Mouse (Mus musculus) heart, adult 2 months (tissue): ENCODE data around the gene Smpd3. TPM values are rescaled to one million over a fixed set of nuclear protein-coding genes. Genes with fewer than 3 reads are reported as not detected.

Experiments used
- DNase-seq, 2 experiments: peaks; one replicate each; pipeline ENCODE4 v3.0.0; 2021
- H3K27ac ChIP-seq: fragments of 200-600 bp; 2 replicates; pipeline ENCODE4 v1.8.1; 2022
- H3K27me3 ChIP-seq: fragments of 200-500 bp; 2 replicates; pipeline ENCODE4 v1.6.1; 2012; ENCODE audit warnings: mild to moderate bottlenecking, low read length, inconsistent platforms, mixed read lengths; ENCODE audit not compliant: control insufficient read depth, insufficient read depth
- H3K36me3 ChIP-seq: fragments of 200-500 bp; 2 replicates; pipeline ENCODE4 v1.6.1; 2012; ENCODE audit warnings: low read length, inconsistent platforms; ENCODE audit not compliant: control insufficient read depth, insufficient read depth
- H3K4me1 ChIP-seq: fragments of 200-500 bp; 2 replicates; pipeline ENCODE4 v1.6.1; 2011; ENCODE audit warnings: low read length; ENCODE audit not compliant: control insufficient read depth, insufficient read depth
- H3K4me3 ChIP-seq: fragments of 200-600 bp; 2 replicates; pipeline ENCODE4 v1.8.1; 2022
- H3K79me2 ChIP-seq: fragments of 200-500 bp; replicated peaks from 2 replicates; pipeline ENCODE4 v1.6.1; 2012; ENCODE audit warnings: mild to moderate bottlenecking, inconsistent platforms, low read length, moderate library complexity, mixed read lengths; ENCODE audit not compliant: control insufficient read depth, insufficient read depth
- H3K9ac ChIP-seq: fragments of 200-500 bp; 2 replicates; pipeline ENCODE4 v1.6.1; 2012; ENCODE audit warnings: low read depth, mild to moderate bottlenecking, control low read depth, inconsistent platforms, low read length, mixed read lengths
- CTCF ChIP-seq: fragments of 200-600 bp; IDR thresholded peaks from 2 replicates; pipeline ENCODE4 v1.8.1; 2022; ENCODE audit warnings: antibody characterized with exemption, mild to moderate bottlenecking, moderate library complexity
- EP300 ChIP-seq: fragments of 200-500 bp; IDR thresholded peaks from 2 replicates; pipeline ENCODE4 v1.6.1; 2011; ENCODE audit warnings: low read depth, low read length, control low read depth; ENCODE audit not compliant: insufficient read depth
- POLR2A ChIP-seq: fragments of 200-500 bp; IDR thresholded peaks from 2 replicates; pipeline ENCODE4 v1.6.1; 2011; ENCODE audit warnings: mild to moderate bottlenecking, low read depth, low read length, control low read depth; ENCODE audit not compliant: insufficient read depth
- WGBS: fragments of 180-500 bp; shearing (Covaris S2); methylation state at CpG from one replicate; pipeline ENCODE4 v1.1.7; 2018; 5-methylcytosine and 5-hydroxymethylcytosine counted together
- intact Hi-C: fragments of 180-260 bp; cut with DNase I; formaldehyde crosslinking; loops from one replicate; pipeline ENCODE4 v1.15.1; 2025
- polyA plus RNA-seq: library from polyadenylated mRNA; depleted of rRNA; stranded (reverse); fragments of >200 nt; gene quantifications from 2 replicates; pipeline ENCODE4 v1.2.3, GENCODE M21; 2012
- total RNA-seq, 2 experiments: library from RNA; stranded (reverse); gene quantifications; 2 replicates each; pipeline ENCODE4 v1.2.3; 2021

Smpd3 gene
- total and polyA plus RNA-seq, 3 experiments = 2.1 to 3.1 (median 3.1) TPM

- no peaks in the 10 kb centered on the region for H3K79me2 ChIP-seq
- no peak overlapping the region for H3K27ac ChIP-seq
- intact Hi-C loops = no loop called here
- H3K36me3 ChIP-seq = peaks cover 6% of the 10 kb centered on the region
- no peak overlapping the region for H3K4me3 ChIP-seq
- WGBS = 74% methylated on average over 1 of the region's 1 CpGs
- TF ChIP-seq CTCF (no peak), EP300 (no peak), POLR2A (no peak)
- no peaks in the 10 kb centered on the region for H3K27me3 ChIP-seq
- H3K4me1 ChIP-seq = peaks cover 12% of the 10 kb centered on the region
- no peak overlapping the region for H3K9ac ChIP-seq
- DNase-seq = no peak
These were observed 31.7 kb downstream of the Smpd3 start for GRCm38 (mm10) chr8:106306076-106306475.

DNA sequence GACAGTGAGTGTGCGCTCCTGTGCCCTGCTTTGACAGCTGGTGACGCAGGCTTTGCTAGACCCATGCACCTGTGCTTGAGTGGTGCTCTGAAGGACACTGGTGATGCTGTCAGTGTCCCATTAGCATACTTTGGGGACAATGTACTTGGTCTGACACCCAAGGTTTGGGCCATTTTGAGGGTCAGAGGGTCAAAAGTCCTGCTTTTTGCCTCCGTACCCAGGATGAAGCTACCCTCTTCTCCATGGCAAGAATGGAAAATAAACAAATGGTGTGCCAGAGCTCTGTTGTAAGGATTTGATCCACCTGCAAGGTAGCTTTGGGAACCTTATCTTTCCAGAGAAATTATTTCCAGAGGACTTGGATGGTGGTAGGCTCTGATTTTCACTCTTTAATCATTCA, 32.5 kb downstream of the Smpd3 start:
- Histone ChIP-seq H3K27ac (no peak overlapping the region), H3K4me1 (peaks cover 12% of the 10 kb centered on the region), H3K79me2 (no peaks in the 10 kb centered on the region), H3K9ac (no peak overlapping the region), H3K4me3 (no peak overlapping the region), H3K36me3 (peaks cover 6% of the 10 kb centered on the region), H3K27me3 (no peaks in the 10 kb centered on the region)
- no peak for TF ChIP-seq POLR2A
- no peak for TF ChIP-seq EP300
- TF ChIP-seq CTCF = no peak
- no peak for DNase-seq
- intact Hi-C loops = loop anchor here (2.0 kb wide), 1 partner anchor 32 kb away; the partner anchor contains the start of gene Smpd3
- WGBS = 90% methylated on average over 3 of the region's 3 CpGs

- TF ChIP-seq EP300 = no peak
- TF ChIP-seq POLR2A = no peak
- no peak for TF ChIP-seq CTCF
- peaks cover 6% of the 10 kb centered on the region for H3K36me3 ChIP-seq
- H3K4me3 ChIP-seq = no peak overlapping the region
- WGBS = 58% methylated on average over 6 of the region's 6 CpGs
- intact Hi-C loops = loop anchor here (2.0 kb wide), 1 partner anchor 32 kb away; the partner anchor contains the start of gene Smpd3
- no peaks in the 10 kb centered on the region for H3K27me3 ChIP-seq
- no peaks in the 10 kb centered on the region for H3K79me2 ChIP-seq
- H3K4me1 ChIP-seq = peaks cover 12% of the 10 kb centered on the region
- DNase-seq = no peak
- H3K9ac ChIP-seq = no peak overlapping the region
- no peak overlapping the region for H3K27ac ChIP-seq
These were observed 33.5 kb downstream of the Smpd3 start for GRCm38 (mm10) chr8:106304321-106304720.

DNA sequence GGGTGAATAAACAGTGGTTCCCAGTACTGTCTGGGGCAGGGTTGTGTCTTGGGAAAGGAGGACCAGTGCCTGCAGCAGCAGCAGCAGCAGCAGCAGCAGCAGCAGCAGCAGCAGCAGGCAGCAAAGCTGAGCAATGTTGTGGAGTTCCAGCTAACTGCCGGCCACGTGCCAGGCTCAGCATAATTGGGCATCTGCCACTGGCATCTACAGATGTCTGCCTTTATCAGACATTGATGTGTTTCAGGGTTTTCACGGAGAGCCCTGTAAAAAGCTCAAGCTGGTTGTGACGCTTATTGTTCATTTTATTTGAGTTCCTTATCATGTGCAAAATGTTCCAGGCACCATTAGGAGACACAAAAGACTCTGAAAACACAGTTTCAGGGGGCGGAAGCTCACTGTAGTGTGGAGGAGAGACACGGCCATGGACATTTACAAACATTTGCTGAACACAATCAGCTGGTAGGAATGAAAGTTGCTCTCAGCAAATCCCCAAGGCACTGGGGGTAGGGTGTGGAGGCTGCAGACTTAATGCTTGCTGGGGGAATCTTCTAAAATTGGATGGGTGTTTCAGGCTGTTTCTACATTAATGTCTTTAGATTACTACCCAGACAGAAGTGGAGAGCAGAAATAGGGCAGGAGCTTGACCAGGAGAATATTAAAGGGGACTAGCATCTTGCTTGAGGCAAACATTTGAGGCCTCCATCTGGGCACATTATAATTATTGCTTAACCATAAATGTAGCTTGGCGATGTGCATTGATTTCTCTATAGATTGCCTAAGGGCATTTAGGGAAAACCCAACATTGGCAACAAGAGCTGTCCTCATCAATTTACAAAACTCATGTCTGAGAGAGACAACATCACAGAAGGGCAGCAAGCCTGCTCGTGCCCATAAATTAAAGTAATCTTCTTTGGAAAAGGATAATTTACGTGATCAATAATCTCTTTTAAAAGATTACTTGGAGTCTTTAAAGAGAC, 36.8 kb downstream of the Smpd3 start:
- Histone ChIP-seq H3K4me3 (no peak overlapping the region), H3K9ac (no peak overlapping the region), H3K27ac (no peak overlapping the region), H3K79me2 (no peaks in the 10 kb centered on the region), H3K36me3 (peaks cover 4% of the 10 kb centered on the region), H3K4me1 (peaks cover 6% of the 10 kb centered on the region), H3K27me3 (no peaks in the 10 kb centered on the region)
- WGBS = 55% methylated on average over 9 of the region's 9 CpGs
- intact Hi-C loops = no loop called here
- no peak for DNase-seq
- TF ChIP-seq CTCF (no peak), EP300 (no peak), POLR2A (no peak)

- H3K27ac ChIP-seq = no peak overlapping the region
- intact Hi-C loops = no loop called here
- 93% methylated on average over 3 of the region's 3 CpGs for WGBS
- TF ChIP-seq POLR2A (no peak), CTCF (peak; percentile 36), EP300 (no peak)
- no peaks in the 10 kb centered on the region for H3K36me3 ChIP-seq
- DNase-seq = no peak
- no peak overlapping the region for H3K4me3 ChIP-seq
- no peaks in the 10 kb centered on the region for H3K27me3 ChIP-seq
- H3K9ac ChIP-seq = no peak overlapping the region
- H3K79me2 ChIP-seq = no peaks in the 10 kb centered on the region
- H3K4me1 ChIP-seq = peaks cover 3% of the 10 kb centered on the region; the same call in 1 of the 2 replicates
These were observed 38.1 kb downstream of the Smpd3 start for GRCm38 (mm10) chr8:106299686-106300085.

DNA sequence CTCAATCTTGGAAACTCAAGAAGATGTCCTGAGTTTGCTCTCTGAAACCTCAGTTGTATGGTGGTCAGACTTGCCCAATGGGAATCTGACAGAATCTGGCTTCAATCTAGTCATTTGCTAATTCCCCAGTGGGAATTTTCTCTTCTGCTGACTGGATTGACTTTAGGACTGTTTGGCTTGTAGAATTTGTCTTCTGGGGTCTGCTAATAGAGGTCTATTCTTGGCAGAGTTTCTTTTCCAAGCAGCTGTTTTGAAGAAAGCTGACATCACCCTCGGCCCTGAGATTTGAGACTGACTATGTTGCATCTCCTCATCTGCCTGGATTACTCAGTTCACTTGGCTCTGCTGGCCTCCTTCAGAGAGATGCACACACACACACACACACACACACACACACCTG, 38.9 kb downstream of the Smpd3 start:
- no peak overlapping the region for H3K4me3 ChIP-seq
- no peak overlapping the region for H3K9ac ChIP-seq
- no peak for TF ChIP-seq EP300
- no peak for TF ChIP-seq POLR2A
- TF ChIP-seq CTCF = no peak
- H3K27me3 ChIP-seq = no peaks in the 10 kb centered on the region
- no peak for DNase-seq
- H3K4me1 ChIP-seq = peaks cover 3% of the 10 kb centered on the region; the same call in 1 of the 2 replicates
- H3K27ac ChIP-seq = peak overlapping the region; percentile 65
- WGBS = 48% methylated on average over 1 of the region's 1 CpGs
- intact Hi-C loops = no loop called here
- H3K36me3 ChIP-seq = no peaks in the 10 kb centered on the region
- H3K79me2 ChIP-seq = no peaks in the 10 kb centered on the region
